Mouse (Mus musculus): ENCODE data around the gene Ttc36. TPM values are rescaled to one million over a fixed set of nuclear protein-coding genes. Genes with fewer than 3 reads are reported as not detected.

Ttc36 gene
- polyA plus RNA-seq, 1 experiment = 1.1 TPM

DNA sequence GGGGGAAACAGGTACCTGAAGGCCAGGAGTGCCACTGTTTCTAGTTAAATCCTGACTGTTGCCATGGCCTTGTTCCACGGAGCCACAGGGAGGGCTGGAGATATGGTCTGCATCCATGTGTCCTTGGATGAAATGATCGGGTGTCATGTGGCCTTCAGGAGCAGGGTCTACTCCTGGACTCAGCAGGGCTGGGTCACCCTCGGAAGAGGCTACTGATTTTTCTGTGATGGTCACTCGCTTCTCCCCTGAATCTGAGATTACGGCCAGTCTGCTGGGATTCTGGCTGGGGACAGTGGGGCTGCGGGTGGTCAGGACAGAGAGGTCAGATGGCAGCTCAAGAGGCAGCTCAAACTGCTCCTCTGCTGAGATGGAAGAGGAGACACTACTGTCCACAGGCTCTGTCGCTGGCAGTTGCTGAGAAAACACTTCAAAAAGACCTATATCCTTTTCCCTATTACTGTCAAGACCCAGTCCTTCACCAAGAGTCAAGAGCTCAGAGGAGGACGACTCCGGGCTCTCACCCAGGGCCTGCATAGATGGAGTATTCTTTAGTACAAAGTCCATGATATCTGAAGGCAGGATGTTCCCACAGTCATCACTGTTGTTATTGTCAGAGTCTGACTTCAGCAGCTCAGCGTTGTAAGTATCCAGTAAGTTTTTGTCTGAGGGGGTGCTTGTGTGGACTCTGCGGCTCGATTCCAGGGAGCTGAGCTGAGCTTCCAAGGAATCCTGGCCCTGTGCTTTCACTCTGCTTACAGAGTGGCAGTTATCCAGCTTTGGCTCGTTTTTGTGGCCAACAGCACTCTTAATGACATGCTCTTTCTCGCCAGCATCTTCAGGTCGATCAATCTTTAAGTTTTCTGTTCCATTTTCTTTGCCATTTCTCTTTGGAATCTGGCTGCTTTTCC is 17.3 kb upstream of the Ttc36 start:
- 65% methylated on average over 15 of the region's 15 CpGs for WGBS
- Histone ChIP-seq H3K27ac (ENCODE audit: insufficient read depth, low read length) (no peak overlapping the region; the same call in 1 of the 2 replicates), H3K4me3 (replicated peaks; ENCODE audit: insufficient read depth, low read depth, low read length) (no peak overlapping the region), H3K4me1 (ENCODE audit: control insufficient read depth, insufficient read depth, low read length) (no peaks in the 10 kb centered on the region), H3K27me3 (ENCODE audit: control insufficient read depth, insufficient read depth, low read length) (no peaks in the 10 kb centered on the region)
- no peak for TF ChIP-seq POLR2A (IDR thresholded peaks at IDR 0.05; ENCODE audit: borderline replicate concordance, insufficient read depth, low read length)
- TF ChIP-seq CTCF (IDR thresholded peaks at IDR 0.05; ENCODE audit: borderline replicate concordance, insufficient read depth, low read depth, low read length) = no peak
- no peak for DNase-seq

DNA sequence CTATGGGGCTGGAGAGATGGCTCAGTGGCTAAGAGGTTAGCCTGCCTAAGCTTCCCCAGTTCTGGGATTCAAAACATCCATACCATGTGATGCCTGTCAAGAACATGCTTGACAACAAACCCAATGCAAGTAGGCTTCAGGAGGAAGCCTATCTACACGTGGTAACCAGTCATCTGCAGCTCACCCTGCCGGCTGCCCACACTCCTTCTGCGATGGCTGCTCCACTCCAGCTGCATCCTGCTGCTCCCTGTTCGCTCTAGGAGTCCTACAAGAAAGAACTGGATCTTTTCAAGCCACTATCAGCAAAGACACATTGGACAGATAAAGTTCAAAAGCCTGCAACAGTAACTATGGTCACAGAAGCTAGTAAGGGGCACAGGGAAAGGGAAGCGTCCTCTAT is 14.7 kb upstream of the Ttc36 start:
- no peak for DNase-seq

DNA sequence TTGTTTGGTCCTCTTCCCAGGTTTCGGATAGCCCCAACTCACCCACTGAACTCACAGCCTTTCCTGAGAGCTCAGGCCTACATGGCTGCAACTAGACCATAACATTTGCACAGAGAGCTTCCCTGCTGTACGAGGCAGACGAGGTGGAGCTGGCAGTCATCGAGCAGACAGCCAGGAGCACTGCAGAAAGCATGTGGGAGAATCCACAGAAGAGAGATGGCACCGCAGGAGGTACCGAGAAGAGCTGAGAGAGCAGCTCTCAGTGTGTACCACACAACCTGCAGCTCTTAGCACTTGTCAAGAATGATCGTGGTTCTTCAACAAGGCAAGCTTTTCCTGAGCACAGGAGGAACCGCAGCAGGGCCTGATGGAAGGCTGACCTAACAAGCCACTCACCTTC is 11.3 kb upstream of the Ttc36 start:
- H3K27me3 ChIP-seq (ENCODE audit: control insufficient read depth, insufficient read depth, low read length) = no peaks in the 10 kb centered on the region
- DNase-seq = no peak
- TF ChIP-seq POLR2A (IDR thresholded peaks at IDR 0.05; ENCODE audit: borderline replicate concordance, insufficient read depth, low read length) (no peak), CTCF (IDR thresholded peaks at IDR 0.05; ENCODE audit: borderline replicate concordance, insufficient read depth, low read depth, low read length) (no peak)
- WGBS = 73% methylated on average over 8 of the region's 8 CpGs
- no peak overlapping the region for H3K4me3 ChIP-seq (replicated peaks; ENCODE audit: insufficient read depth, low read depth, low read length)
- no peaks in the 10 kb centered on the region for H3K4me1 ChIP-seq (ENCODE audit: control insufficient read depth, insufficient read depth, low read length)
- H3K27ac ChIP-seq (ENCODE audit: insufficient read depth, low read length) = no peak overlapping the region

More for the DNA sequence above, 14.7 kb upstream of the Ttc36 start:
- H3K27ac ChIP-seq (ENCODE audit: insufficient read depth, low read length) = no peak overlapping the region
- no peak overlapping the region for H3K4me3 ChIP-seq (replicated peaks; ENCODE audit: insufficient read depth, low read depth, low read length)
- TF ChIP-seq CTCF (IDR thresholded peaks at IDR 0.05; ENCODE audit: borderline replicate concordance, insufficient read depth, low read depth, low read length) (no peak), POLR2A (IDR thresholded peaks at IDR 0.05; ENCODE audit: borderline replicate concordance, insufficient read depth, low read length) (no peak)
- no peaks in the 10 kb centered on the region for H3K27me3 ChIP-seq (ENCODE audit: control insufficient read depth, insufficient read depth, low read length)
- no peaks in the 10 kb centered on the region for H3K4me1 ChIP-seq (ENCODE audit: control insufficient read depth, insufficient read depth, low read length)
- WGBS = 86% methylated on average over 5 of the region's 5 CpGs

DNA sequence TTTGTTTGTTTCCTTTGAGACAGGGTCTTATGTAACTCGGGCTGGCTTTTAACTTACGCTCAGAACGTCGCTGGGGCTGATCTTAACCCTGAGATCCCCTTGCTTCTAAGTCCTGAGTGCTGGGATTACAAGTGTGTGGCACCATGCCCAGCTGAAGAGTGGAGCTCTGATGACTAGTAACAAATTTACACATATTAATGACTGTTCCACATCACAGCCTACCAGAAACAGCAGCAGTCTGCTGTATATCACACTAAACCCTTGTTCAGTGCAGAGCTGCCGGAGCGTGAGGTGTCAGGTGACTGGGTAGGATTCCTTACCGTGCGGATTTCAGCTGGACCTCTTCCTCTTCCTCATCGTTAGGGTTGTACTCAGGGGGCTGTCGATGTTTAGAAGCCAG is 7.4 kb upstream of the Ttc36 start:
- no peaks in the 10 kb centered on the region for H3K27me3 ChIP-seq (ENCODE audit: control insufficient read depth, insufficient read depth, low read length)
- H3K27ac ChIP-seq (ENCODE audit: insufficient read depth, low read length) = no peak overlapping the region
- no peaks in the 10 kb centered on the region for H3K4me1 ChIP-seq (ENCODE audit: control insufficient read depth, insufficient read depth, low read length)
- no peak overlapping the region for H3K4me3 ChIP-seq (replicated peaks; ENCODE audit: insufficient read depth, low read depth, low read length)
- DNase-seq = no peak
- WGBS = 94% methylated on average over 10 of the region's 10 CpGs
- TF ChIP-seq CTCF (IDR thresholded peaks at IDR 0.05; ENCODE audit: borderline replicate concordance, insufficient read depth, low read depth, low read length) (no peak), POLR2A (IDR thresholded peaks at IDR 0.05; ENCODE audit: borderline replicate concordance, insufficient read depth, low read length) (no peak)

DNA sequence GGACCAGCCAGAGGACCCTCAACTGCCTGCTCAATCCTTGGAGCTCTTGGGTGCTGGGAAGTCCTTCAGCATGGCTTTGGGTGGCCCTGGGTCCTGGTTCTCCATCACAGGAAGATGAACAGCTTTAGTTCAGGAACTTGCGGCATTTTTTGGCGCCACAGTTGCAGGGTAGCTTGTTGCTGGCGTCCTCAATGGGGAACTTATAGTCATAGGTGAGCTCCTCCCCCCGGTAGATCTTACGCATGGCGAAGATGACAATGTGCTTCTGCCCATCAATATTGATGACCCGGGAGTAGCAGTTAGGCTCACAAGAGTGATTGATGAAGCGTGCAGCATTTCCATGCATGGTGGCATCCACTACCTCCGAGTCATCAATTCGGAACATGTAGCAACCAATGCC is 4.9 kb upstream of the Ttc36 start:
- DNase-seq = no peak
- Histone ChIP-seq H3K27ac (ENCODE audit: insufficient read depth, low read length) (no peak overlapping the region), H3K4me3 (replicated peaks; ENCODE audit: insufficient read depth, low read depth, low read length) (no peak overlapping the region), H3K27me3 (ENCODE audit: control insufficient read depth, insufficient read depth, low read length) (no peaks in the 10 kb centered on the region), H3K4me1 (ENCODE audit: control insufficient read depth, insufficient read depth, low read length) (no peaks in the 10 kb centered on the region)
- 92% methylated on average over 10 of the region's 10 CpGs for WGBS
- TF ChIP-seq POLR2A (IDR thresholded peaks at IDR 0.05; ENCODE audit: borderline replicate concordance, insufficient read depth, low read length) (no peak), CTCF (IDR thresholded peaks at IDR 0.05; ENCODE audit: borderline replicate concordance, insufficient read depth, low read depth, low read length) (no peak)

DNA sequence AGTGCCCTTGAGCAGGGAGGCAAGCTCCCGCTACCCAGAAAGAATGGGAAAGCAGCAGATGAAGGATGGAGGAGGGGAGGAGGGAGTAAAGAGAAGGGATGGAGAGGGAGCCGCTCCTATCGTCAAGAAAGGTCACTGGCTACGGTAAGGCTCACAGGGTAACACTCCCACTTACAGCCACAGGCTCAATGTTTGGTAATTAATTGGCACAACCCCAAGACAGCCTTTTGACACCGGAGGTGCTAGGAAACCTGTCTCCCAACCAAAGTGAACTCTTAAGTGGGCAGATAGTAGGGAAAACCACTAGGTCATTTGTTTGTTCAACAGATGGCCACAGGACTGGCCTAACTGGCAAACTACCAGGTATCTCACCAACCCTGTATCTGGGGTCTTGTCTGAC is 4.3 kb upstream of the Ttc36 start:
- TF ChIP-seq CTCF (IDR thresholded peaks at IDR 0.05; ENCODE audit: borderline replicate concordance, insufficient read depth, low read depth, low read length) = no peak
- no peak for TF ChIP-seq POLR2A (IDR thresholded peaks at IDR 0.05; ENCODE audit: borderline replicate concordance, insufficient read depth, low read length)
- DNase-seq = no peak
- no peaks in the 10 kb centered on the region for H3K4me1 ChIP-seq (ENCODE audit: control insufficient read depth, insufficient read depth, low read length)
- H3K27me3 ChIP-seq (ENCODE audit: control insufficient read depth, insufficient read depth, low read length) = no peaks in the 10 kb centered on the region
- WGBS = 61% methylated on average over 5 of the region's 5 CpGs
- H3K4me3 ChIP-seq (replicated peaks; ENCODE audit: insufficient read depth, low read depth, low read length) = no peak overlapping the region
- no peak overlapping the region for H3K27ac ChIP-seq (ENCODE audit: insufficient read depth, low read length)

DNA sequence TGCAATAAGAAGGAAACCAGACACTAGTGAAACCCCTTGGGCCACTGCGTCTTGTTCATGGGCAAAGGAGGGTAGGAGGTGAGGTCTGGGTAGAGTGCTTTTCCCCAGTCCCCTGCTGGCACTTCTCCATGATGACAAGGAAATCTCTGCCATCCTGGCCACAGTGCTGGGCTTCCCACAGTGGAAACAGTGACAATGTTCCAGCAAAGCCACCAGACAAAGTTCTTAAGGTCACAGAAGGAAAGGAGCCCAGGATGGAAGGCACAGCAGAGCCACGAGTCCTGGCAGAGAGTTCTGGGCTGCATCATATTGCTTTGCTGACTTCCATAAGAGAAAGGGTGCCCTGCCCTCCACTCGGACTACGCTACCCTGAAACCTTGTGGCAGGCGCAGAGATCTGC is 2.7 kb upstream of the Ttc36 start:
- no peaks in the 10 kb centered on the region for H3K4me1 ChIP-seq (ENCODE audit: control insufficient read depth, insufficient read depth, low read length)
- TF ChIP-seq POLR2A (IDR thresholded peaks at IDR 0.05; ENCODE audit: borderline replicate concordance, insufficient read depth, low read length) = no peak
- no peak for TF ChIP-seq CTCF (IDR thresholded peaks at IDR 0.05; ENCODE audit: borderline replicate concordance, insufficient read depth, low read depth, low read length)
- WGBS = 71% methylated on average over 5 of the region's 5 CpGs
- H3K27me3 ChIP-seq (ENCODE audit: control insufficient read depth, insufficient read depth, low read length) = no peaks in the 10 kb centered on the region
- H3K4me3 ChIP-seq (replicated peaks; ENCODE audit: insufficient read depth, low read depth, low read length) = no peak overlapping the region
- DNase-seq = no peak
- H3K27ac ChIP-seq (ENCODE audit: insufficient read depth, low read length) = no peak overlapping the region

DNA sequence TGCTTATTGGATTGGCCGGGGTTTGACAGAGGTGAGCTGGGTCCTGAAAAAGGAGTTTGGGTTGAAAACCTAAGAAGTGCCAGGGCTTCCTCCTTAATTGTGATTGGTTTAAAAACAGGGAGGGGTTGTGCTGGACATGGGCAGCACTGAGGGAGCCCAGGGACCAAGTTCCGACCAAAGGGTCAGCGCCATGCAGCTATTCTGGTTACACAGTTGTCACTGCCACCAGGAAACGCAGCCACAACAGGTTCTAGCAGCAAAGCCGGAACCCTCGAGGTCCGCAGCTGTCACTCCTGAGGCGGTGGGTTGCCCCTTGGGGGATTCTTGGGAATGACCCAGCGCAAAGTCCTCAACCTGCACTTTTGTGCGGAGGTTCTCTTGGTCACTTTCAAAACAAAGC is 1.8 kb upstream of the Ttc36 start:
- 71% methylated on average over 10 of the region's 10 CpGs for WGBS
- H3K4me3 ChIP-seq (replicated peaks; ENCODE audit: insufficient read depth, low read depth, low read length) = no peak overlapping the region
- no peak for DNase-seq
- H3K27me3 ChIP-seq (ENCODE audit: control insufficient read depth, insufficient read depth, low read length) = no peaks in the 10 kb centered on the region
- no peak overlapping the region for H3K27ac ChIP-seq (ENCODE audit: insufficient read depth, low read length)
- no peak for TF ChIP-seq CTCF (IDR thresholded peaks at IDR 0.05; ENCODE audit: borderline replicate concordance, insufficient read depth, low read depth, low read length)
- no peak for TF ChIP-seq POLR2A (IDR thresholded peaks at IDR 0.05; ENCODE audit: borderline replicate concordance, insufficient read depth, low read length)
- no peaks in the 10 kb centered on the region for H3K4me1 ChIP-seq (ENCODE audit: control insufficient read depth, insufficient read depth, low read length)
